Mouse (Mus musculus) hindbrain, embryonic 10.5 days (tissue): ENCODE measurements around the gene Krtap31-1. TPM values are rescaled to one million over a fixed set of nuclear protein-coding genes. Genes with fewer than 3 reads are reported as not detected.
"Not testable (repeated sequence)": the region's sequence is repeated elsewhere in the genome, so short reads cannot be mapped to it uniquely, and the experiment has no call there.

Experiments
- DNase-seq: peaks from one replicate; pipeline ENCODE4 v3.0.0-alpha.2; 2017; ENCODE audit warnings: low spot score
- H3K27ac ChIP-seq: fragments of 300-500 bp; sonication (generic); 2 replicates; pipeline ENCODE4 v1.5.1; 2016; ENCODE audit warnings: mild to moderate bottlenecking, moderate library complexity
- H3K27me3 ChIP-seq: fragments of 300-500 bp; sonication (generic); 2 replicates; pipeline ENCODE4 v1.6.1; 2016; ENCODE audit warnings: mild to moderate bottlenecking; ENCODE audit not compliant: poor library complexity, insufficient read depth, severe bottlenecking
- H3K36me3 ChIP-seq: fragments of 300-500 bp; sonication (generic); 2 replicates; pipeline ENCODE4 v1.6.1; 2016; ENCODE audit warnings: mild to moderate bottlenecking, moderate library complexity
- H3K4me1 ChIP-seq: fragments of 300-500 bp; sonication (generic); replicated peaks from 2 replicates; pipeline ENCODE4 v1.6.1; 2016; ENCODE audit warnings: mild to moderate bottlenecking
- H3K4me3 ChIP-seq: fragments of 300-500 bp; sonication (generic); 2 replicates; pipeline ENCODE4 v1.5.1; 2016; ENCODE audit warnings: mild to moderate bottlenecking, moderate library complexity
- H3K9me3 ChIP-seq: fragments of 300-500 bp; sonication (generic); 2 replicates; pipeline ENCODE4 v1.6.1; 2016; ENCODE audit warnings: mild to moderate bottlenecking, moderate library complexity
- WGBS: fragments of 180-500 bp; shearing (Covaris S2); methylation state at CpG from one replicate; pipeline ENCODE4 v1.1.7; 2016; 5-methylcytosine and 5-hydroxymethylcytosine counted together
- polyA plus RNA-seq: library from polyadenylated mRNA; unstranded; fragments of >200 nt; fragmentation: Nextera tagmentation; extraction: Ambion mirVana; gene quantifications from 2 replicates; pipeline ENCODE4 v1.2.1, GENCODE M21; 2016

Gene Krtap31-1
- not detected in 2 replicates for polyA plus RNA-seq

DNA sequence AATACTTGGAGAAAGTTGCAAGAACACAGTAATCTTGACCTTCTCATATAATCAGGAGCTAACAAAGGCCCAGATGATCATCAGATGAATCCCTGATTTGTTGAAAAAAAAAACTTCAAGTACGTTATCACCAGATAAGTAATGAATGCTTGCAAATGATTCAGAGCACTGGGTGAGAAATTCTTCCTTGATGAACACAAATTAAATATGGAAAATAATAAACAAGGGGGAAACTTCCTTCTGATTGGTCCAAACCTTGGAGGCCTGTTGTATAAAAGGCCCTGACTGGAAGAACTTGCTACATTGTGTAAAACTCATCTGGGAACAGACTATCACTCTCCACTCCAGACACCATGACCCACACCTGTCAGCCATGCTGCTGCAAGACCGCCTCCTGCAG is at the start of gene Krtap31-1:
Gene Krtap31-1 (plus strand): TSS at position 301 of the 400 bp plus-strand sequence.
- Histone ChIP-seq H3K9me3 (no peaks in the 10 kb centered on the region), H3K4me1 (no peaks in the 10 kb centered on the region), H3K27ac (no peak within 1 kb of the TSS), H3K27me3 (no peaks in the 10 kb centered on the region), H3K4me3 (no peak within 1 kb of the TSS), H3K36me3 (no peaks in the 10 kb centered on the region)
- no peak for DNase-seq
- 86% methylated on average over 2 of the region's 2 CpGs for WGBS

GRCm38 (mm10) chr11:99858761-99859160 is 49.0 kb upstream of the Krtap31-1 start:
- H3K27me3 ChIP-seq: no peaks in the 10 kb centered on the region
- no peak for DNase-seq
- no peaks in the 10 kb centered on the region for H3K4me1 ChIP-seq
- H3K27ac ChIP-seq: no peak overlapping the region
- H3K4me3 ChIP-seq: no peak overlapping the region
- no peaks in the 10 kb centered on the region for H3K9me3 ChIP-seq
- no peaks in the 10 kb centered on the region for H3K36me3 ChIP-seq
- WGBS: 83% methylated on average over 2 of the region's 2 CpGs

DNA sequence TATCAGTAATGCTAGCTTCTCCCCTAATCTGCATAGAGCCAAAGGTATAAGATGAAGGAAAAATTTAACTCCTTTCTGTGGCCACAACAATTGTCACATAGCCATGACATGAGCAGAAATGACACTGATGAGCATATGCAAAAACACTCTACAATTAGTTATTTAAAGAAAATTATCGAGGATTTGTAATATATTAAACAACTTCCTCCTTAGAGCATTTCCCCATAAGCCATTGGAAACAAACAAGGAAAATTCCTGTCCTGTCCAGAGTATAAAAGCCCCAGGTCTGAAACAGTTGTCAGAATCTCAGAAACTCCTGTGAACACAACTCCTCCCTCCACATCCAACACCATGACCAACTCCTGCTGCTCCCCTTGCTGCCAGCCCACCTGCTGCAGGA is 43.5 kb upstream of the Krtap31-1 start, which contains the start of gene Gm11559:
Gene Gm11559 (plus strand): TSS at position 301 of the 400 bp plus-strand sequence.
- not testable (repeated sequence) for H3K27ac ChIP-seq, H3K9me3 ChIP-seq, H3K27me3 ChIP-seq, H3K36me3 ChIP-seq, H3K4me3 ChIP-seq, DNase-seq, H3K4me1 ChIP-seq
- 67% methylated on average over 1 of the region's 1 CpGs for WGBS

DNA sequence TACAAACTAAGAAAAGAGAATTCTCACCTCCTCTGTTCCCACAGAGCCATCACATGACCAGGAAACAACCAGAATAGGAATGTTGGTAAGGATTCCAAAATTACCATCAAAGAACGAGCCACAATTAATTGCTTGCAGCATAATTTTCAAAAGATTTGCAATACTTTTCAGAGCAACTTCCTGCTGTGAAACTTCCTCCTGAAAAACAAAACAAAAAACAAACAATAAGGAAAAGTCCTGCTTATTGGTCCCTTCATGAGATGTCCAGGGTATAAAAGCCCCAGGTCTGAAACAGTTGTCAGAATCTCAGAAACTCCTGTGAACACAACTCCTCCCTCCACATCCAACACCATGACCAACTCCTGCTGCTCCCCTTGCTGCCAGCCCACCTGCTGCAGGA is 34.6 kb upstream of the Krtap31-1 start, which contains the start of gene Krtap9-1:
Gene Krtap9-1 (plus strand): TSS at position 301 of the 400 bp plus-strand sequence.
- WGBS: 83% methylated on average over 1 of the region's 1 CpGs

GRCm38 (mm10) chr11:99878887-99879286 is 28.8 kb upstream of the Krtap31-1 start, which contains the start of gene Gm11567:
Gm11567 (plus strand) TSS chr11:99879187.
- not testable (repeated sequence) for H3K4me1 ChIP-seq, H3K27ac ChIP-seq, H3K4me3 ChIP-seq, H3K9me3 ChIP-seq, DNase-seq, H3K36me3 ChIP-seq, H3K27me3 ChIP-seq
- WGBS: 56% methylated on average over 1 of the region's 1 CpGs

More for the DNA sequence above, 34.6 kb upstream of the Krtap31-1 start, which contains the start of gene Krtap9-1:
- not testable (repeated sequence) for H3K27me3 ChIP-seq, H3K27ac ChIP-seq, H3K4me1 ChIP-seq, H3K36me3 ChIP-seq, H3K4me3 ChIP-seq, DNase-seq, H3K9me3 ChIP-seq

DNA sequence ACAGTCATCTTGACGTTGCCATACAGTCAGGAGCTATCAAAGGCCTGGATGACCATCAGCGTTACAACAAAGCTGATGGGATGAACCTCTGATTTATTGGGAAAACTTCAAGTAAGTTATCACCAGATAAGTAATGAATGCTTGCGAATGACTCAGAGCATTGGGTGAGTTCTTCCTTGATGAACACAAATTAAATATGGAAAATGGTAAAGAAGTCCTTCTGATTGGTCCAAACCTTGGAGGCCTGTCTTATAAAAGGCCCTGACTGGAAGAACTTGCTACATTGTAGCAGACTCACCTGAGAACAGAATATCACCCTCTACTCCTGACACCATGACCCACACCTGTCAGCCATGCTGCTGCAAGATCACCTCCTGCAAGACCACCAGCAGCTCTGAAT is 6.7 kb downstream of the Krtap31-1 start, which contains the start of gene Gm11565:
Gene Gm11565 (plus strand): TSS at position 301 of the 400 bp plus-strand sequence.
- no peaks in the 10 kb centered on the region for H3K36me3 ChIP-seq
- no peak within 1 kb of the TSS for H3K4me3 ChIP-seq
- 92% methylated on average over 3 of the region's 3 CpGs for WGBS
- H3K27ac ChIP-seq: no peak within 1 kb of the TSS
- no peaks in the 10 kb centered on the region for H3K9me3 ChIP-seq
- DNase-seq: no peak
- H3K4me1 ChIP-seq: no peaks in the 10 kb centered on the region
- no peaks in the 10 kb centered on the region for H3K27me3 ChIP-seq

GRCm38 (mm10) chr11:99935991-99936390 is 28.3 kb downstream of the Krtap31-1 start, which contains the start of gene Krtap31-2:
Krtap31-2 (plus strand) TSS chr11:99936291.
- Histone ChIP-seq H3K4me1 (no peaks in the 10 kb centered on the region), H3K9me3 (no peaks in the 10 kb centered on the region), H3K36me3 (no peaks in the 10 kb centered on the region), H3K4me3 (no peak within 1 kb of the TSS), H3K27ac (no peak within 1 kb of the TSS), H3K27me3 (0 out of 2 replicates have a peak, but pooled peaks cover 3% of the 10 kb centered on the region)
- 97% methylated on average over 1 of the region's 1 CpGs for WGBS
- DNase-seq: no peak

- Histone ChIP-seq H3K4me1 (no peaks in the 10 kb centered on the region), H3K36me3 (no peaks in the 10 kb centered on the region), H3K27me3 (no peaks in the 10 kb centered on the region), H3K27ac (no peak overlapping the region), H3K4me3 (no peak overlapping the region), H3K9me3 (no peaks in the 10 kb centered on the region)
- no peak for DNase-seq
- 87% methylated on average over 9 of the region's 9 CpGs for WGBS
Observed at GRCm38 (mm10) chr11:99937751-99938264, 30.1 kb downstream of the Krtap31-1 start.

- Histone ChIP-seq H3K36me3 (no peaks in the 10 kb centered on the region), H3K4me3 (no peak within 1 kb of the TSS), H3K4me1 (peaks cover 5% of the 10 kb centered on the region; the same call in 1 of the 2 replicates), H3K9me3 (0 out of 2 replicates have a peak, but pooled peaks cover 8% of the 10 kb centered on the region), H3K27ac (no peak within 1 kb of the TSS; the same call in 1 of the 2 replicates), H3K27me3 (no peaks in the 10 kb centered on the region)
- no peak for DNase-seq
- 91% methylated on average over 2 of the region's 2 CpGs for WGBS
Observed at GRCm38 (mm10) chr11:99948175-99948574, 40.5 kb downstream of the Krtap31-1 start, which contains the start of gene Krtap9-5. Krtap9-5 (plus strand) TSS chr11:99948475.

Other genes starting within 250 kb of the Krtap31-1 start
- not detected in 2 replicates for gene Gm11563, start 249.0 kb upstream of the Krtap31-1 start, polyA plus RNA-seq
- gene Krtap4-6, start 242.0 kb upstream of the Krtap31-1 start, polyA plus RNA-seq: not detected in 2 replicates
- gene Gm14190, start 217.2 kb upstream of the Krtap31-1 start, polyA plus RNA-seq: not detected in 2 replicates
- not detected in 2 replicates for gene Gm14180, start 173.6 kb upstream of the Krtap31-1 start, polyA plus RNA-seq
- gene Gm11595, start 135.0 kb upstream of the Krtap31-1 start, polyA plus RNA-seq: not detected in 2 replicates
- not detected in 2 replicates for gene Krtap4-8, start 127.2 kb upstream of the Krtap31-1 start, polyA plus RNA-seq
- gene Krtap4-9, start 122.7 kb upstream of the Krtap31-1 start, polyA plus RNA-seq: not detected in 2 replicates
- not detected in 2 replicates for gene Gm11596, start 114.5 kb upstream of the Krtap31-1 start, polyA plus RNA-seq
- not detected in 2 replicates for gene Gm11569, start 109.0 kb upstream of the Krtap31-1 start, polyA plus RNA-seq
- not detected in 2 replicates for gene Gm11554, start 103.5 kb upstream of the Krtap31-1 start, polyA plus RNA-seq
- gene Krtap4-13, start 98.0 kb upstream of the Krtap31-1 start, polyA plus RNA-seq: not detected in 2 replicates
- not detected in 2 replicates for gene Gm11564, start 92.3 kb upstream of the Krtap31-1 start, polyA plus RNA-seq
- not detected in 2 replicates for gene 2300003K06Rik, start 69.9 kb upstream of the Krtap31-1 start, polyA plus RNA-seq
- not detected in 2 replicates for gene Krtap4-16, start 56.3 kb upstream of the Krtap31-1 start, polyA plus RNA-seq
- not detected in 2 replicates for gene Gm11568, start 50.0 kb upstream of the Krtap31-1 start, polyA plus RNA-seq
- gene Gm11559, start 43.4 kb upstream of the Krtap31-1 start, polyA plus RNA-seq: not detected in 2 replicates
- not detected in 2 replicates for gene Krtap9-1, start 34.5 kb upstream of the Krtap31-1 start, polyA plus RNA-seq
- not detected in 2 replicates for gene Gm11567, start 28.7 kb upstream of the Krtap31-1 start, polyA plus RNA-seq
- gene Gm11565, start 6.8 kb downstream of the Krtap31-1 start, polyA plus RNA-seq: not detected in 2 replicates
- not detected in 2 replicates for gene Krtap31-2, start 28.4 kb downstream of the Krtap31-1 start, polyA plus RNA-seq
- not detected in 2 replicates for gene Krtap9-5, start 40.6 kb downstream of the Krtap31-1 start, polyA plus RNA-seq
- gene Krtap29-1, start 71.1 kb downstream of the Krtap31-1 start, polyA plus RNA-seq: not detected in 2 replicates
- not detected in 2 replicates for gene Krtap16-1, start 78.7 kb downstream of the Krtap31-1 start, polyA plus RNA-seq
- gene Krtap17-1, start 86.1 kb downstream of the Krtap31-1 start, polyA plus RNA-seq: not detected in 2 replicates
- not detected in 2 replicates for gene Krt33a, start 108.3 kb downstream of the Krtap31-1 start, polyA plus RNA-seq
- not detected in 2 replicates for gene Krt33b, start 121.9 kb downstream of the Krtap31-1 start, polyA plus RNA-seq
- not detected in 2 replicates for gene Krt34, start 133.6 kb downstream of the Krtap31-1 start, polyA plus RNA-seq
- gene Krt31, start 142.6 kb downstream of the Krtap31-1 start, polyA plus RNA-seq: not detected in 2 replicates
- not detected in 2 replicates for gene Krt32, start 180.3 kb downstream of the Krtap31-1 start, polyA plus RNA-seq
- gene Krt35, start 188.3 kb downstream of the Krtap31-1 start, polyA plus RNA-seq: not detected in 2 replicates
- not detected in 2 replicates for gene Krt36, start 197.7 kb downstream of the Krtap31-1 start, polyA plus RNA-seq
- gene Krt13, start 213.6 kb downstream of the Krtap31-1 start, polyA plus RNA-seq: 0.43 TPM in 1 of 2 replicates, not detected in the other
- gene Krt15, start 228.0 kb downstream of the Krtap31-1 start, polyA plus RNA-seq: 0.73 and 2.9 TPM in 2 replicates
- gene Krt19, start 240.7 kb downstream of the Krtap31-1 start, polyA plus RNA-seq: 11.4 and 12.7 TPM in 2 replicates